Mouse (Mus musculus): Measurements from ENCODE around the gene Gm4131. TPM values are rescaled to one million over a fixed set of nuclear protein-coding genes. Genes with fewer than 3 reads are reported as not detected.
A peak's percentile ranks its signal among the peaks of the same experiment; 100 is the strongest.

Gm4131 gene
- total RNA-seq, 2 experiments from 2014 or later = not detected

GRCm38 (mm10) chr14:62552771-62553170 lies 13.9 kb downstream of the Gm4131 start:
- no peak for DNase-seq (ENCODE audit: low spot score in 2 of 2)

GRCm38 (mm10) chr14:62550121-62550520 lies 16.6 kb downstream of the Gm4131 start:
- no peak for DNase-seq (ENCODE audit: low spot score in 2 of 2)

GRCm38 (mm10) chr14:62546746-62547145 lies 20.0 kb downstream of the Gm4131 start:
- DNase-seq (ENCODE audit: low spot score in 2 of 2) = peak in 1 of 2 experiments; percentile 14

- DNase-seq (ENCODE audit: low spot score in 2 of 2) = no peak
Measured at GRCm38 (mm10) chr14:62546296-62546695, 20.4 kb downstream of the Gm4131 start.

- no peak for DNase-seq (ENCODE audit: low spot score in 2 of 2)
Measured at GRCm38 (mm10) chr14:62541751-62542150, 25.0 kb downstream of the Gm4131 start.

GRCm38 (mm10) chr14:62539834-62540233 lies 26.9 kb downstream of the Gm4131 start:
- peak; percentile 37 to 75 for DNase-seq (ENCODE audit: low spot score in 2 of 2)

- DNase-seq (ENCODE audit: low spot score in 2 of 2) = no peak
Measured at GRCm38 (mm10) chr14:62536988-62537387, 29.7 kb downstream of the Gm4131 start.

GRCm38 (mm10) chr14:62536127-62536526 lies 30.6 kb downstream of the Gm4131 start:
- DNase-seq (ENCODE audit: low spot score in 2 of 2) = no peak

GRCm38 (mm10) chr14:62530951-62531350 lies 35.8 kb downstream of the Gm4131 start:
- DNase-seq (ENCODE audit: low spot score in 2 of 2) = no peak

GRCm38 (mm10) chr14:62512845-62513244 lies 53.9 kb downstream of the Gm4131 start:
- no peak for DNase-seq (ENCODE audit: low spot score in 2 of 2)

GRCm38 (mm10) chr14:62509350-62509749 lies 57.4 kb downstream of the Gm4131 start:
- no peak for DNase-seq (ENCODE audit: low spot score in 2 of 2)

- no peak for DNase-seq (ENCODE audit: low spot score in 2 of 2)
Measured at GRCm38 (mm10) chr14:62506261-62506660, 60.5 kb downstream of the Gm4131 start.

- DNase-seq (ENCODE audit: low spot score in 2 of 2) = no peak
Measured at GRCm38 (mm10) chr14:62497391-62497790, 69.3 kb downstream of the Gm4131 start.

- no peak for DNase-seq (ENCODE audit: low spot score in 2 of 2)
Measured at GRCm38 (mm10) chr14:62496501-62496900, 70.2 kb downstream of the Gm4131 start.

GRCm38 (mm10) chr14:62493456-62493855 lies 73.3 kb downstream of the Gm4131 start:
- DNase-seq (ENCODE audit: low spot score in 2 of 2) = peak in 1 of 2 experiments; percentile 41

- peak; percentile 74 to 90 for DNase-seq (ENCODE audit: low spot score in 2 of 2)
Measured at GRCm38 (mm10) chr14:62492196-62492850, 74.4 kb downstream of the Gm4131 start.

- no peak for DNase-seq (ENCODE audit: low spot score in 2 of 2)
Measured at GRCm38 (mm10) chr14:62488270-62488669, 78.5 kb downstream of the Gm4131 start.

GRCm38 (mm10) chr14:62481381-62481780 lies 85.3 kb downstream of the Gm4131 start:
- DNase-seq (ENCODE audit: low spot score in 2 of 2) = no peak

- no peak for DNase-seq (ENCODE audit: low spot score in 2 of 2)
Measured at GRCm38 (mm10) chr14:62479395-62479794, 87.3 kb downstream of the Gm4131 start.

GRCm38 (mm10) chr14:62474481-62474880 lies 92.2 kb downstream of the Gm4131 start:
- no peak for DNase-seq (ENCODE audit: low spot score in 2 of 2)

- DNase-seq (ENCODE audit: low spot score in 2 of 2) = no peak
Measured at GRCm38 (mm10) chr14:62472061-62472460, 94.7 kb downstream of the Gm4131 start.

- DNase-seq (ENCODE audit: low spot score in 2 of 2) = no peak
Measured at GRCm38 (mm10) chr14:62468753-62469125, 98.0 kb downstream of the Gm4131 start.

GRCm38 (mm10) chr14:62468119-62468752 lies 98.5 kb downstream of the Gm4131 start:
- DNase-seq (ENCODE audit: low spot score in 2 of 2) = no peak
